ENCODE assay signal across 13 mouse cellular contexts in the genomic region with DNA sequence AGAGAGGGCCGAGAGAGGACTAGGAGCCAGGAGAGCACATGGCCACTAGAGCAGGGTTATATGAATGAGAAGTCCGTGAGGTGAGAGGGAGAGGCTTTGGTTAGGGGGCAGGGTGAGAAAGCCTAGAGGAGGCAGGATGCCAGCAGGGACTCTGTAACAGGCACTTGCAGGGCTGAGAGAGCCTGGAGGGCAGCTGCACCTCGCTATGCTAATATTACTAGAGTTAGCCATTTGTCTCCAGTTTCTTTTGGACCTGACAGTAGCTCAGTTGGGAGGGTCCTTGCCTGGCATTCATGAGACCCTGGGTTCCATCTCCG. TPM values are rescaled to one million over a fixed set of nuclear protein-coding genes. Genes with fewer than 3 reads are reported as not detected.
A peak's percentile ranks its signal among the peaks of the same experiment; 100 is the strongest.
DNase-seq lines count a peak whose midpoint lies in the region; ATAC-seq lines count a peak whose summit lies in the region.
"Had no signal": no experiment of that assay in that cellular context is flagged by ENCODE, and none has a peak within 500 bp of the region (broad histone marks: within the 10 kb centered on the region; RNA-seq: fewer than 3 reads in every experiment).

No protein-coding gene starts in this region.

- ATAC-seq in forebrain, embryonic 15.5 days (replicated peaks) = no peak
- no peak for ATAC-seq in forebrain, embryonic 12.5 days (ENCODE audit: low FRiP score)
- ATAC-seq in lung, embryonic 16.5 days (ENCODE audit: low read depth) = peak; percentile 90

- H3K9me3 ChIP-seq in forebrain, embryonic 15.5 days = no peaks in the 10 kb centered on the region
- H3K9me3 ChIP-seq in forebrain, embryonic 12.5 days = no peaks in the 10 kb centered on the region
- no peaks in the 10 kb centered on the region for H3K9me3 ChIP-seq in lung, embryonic 16.5 days (ENCODE audit: control insufficient read depth, low read length)
- H3K9me3 ChIP-seq: limb, embryonic 13.5 days had no signal

- peak overlapping the region; percentile 79 for H3K27ac ChIP-seq in forebrain, embryonic 15.5 days (replicated peaks)
- no peak overlapping the region for H3K27ac ChIP-seq in forebrain, embryonic 12.5 days
- H3K27ac ChIP-seq in lung, embryonic 16.5 days (ENCODE audit: low read length) = peak overlapping the region; percentile 92
- H3K27ac ChIP-seq: limb, embryonic 13.5 days; macrophage had no signal

- H3K9ac ChIP-seq in forebrain, embryonic 15.5 days (replicated peaks) = no peak overlapping the region
- H3K9ac ChIP-seq in forebrain, embryonic 12.5 days = no peak overlapping the region
- H3K9ac ChIP-seq in lung, embryonic 16.5 days (ENCODE audit: low read length) = peak overlapping the region; percentile 11
- H3K9ac ChIP-seq: limb, embryonic 13.5 days had no signal

- H3K4me1 ChIP-seq in forebrain, embryonic 15.5 days = peaks cover 20% of the 10 kb centered on the region
- H3K4me1 ChIP-seq in forebrain, embryonic 12.5 days = peaks cover 6% of the 10 kb centered on the region; the same call in 1 of the 2 replicates
- peaks cover 3% of the 10 kb centered on the region; the same call in 1 of the 2 replicates for H3K4me1 ChIP-seq in lung, embryonic 16.5 days (replicated peaks; ENCODE audit: control insufficient read depth, insufficient read depth, low read length)

- H3K4me3 ChIP-seq in forebrain, embryonic 15.5 days = no peak overlapping the region
- no peak overlapping the region for H3K4me3 ChIP-seq in forebrain, embryonic 12.5 days (replicated peaks)
- H3K4me3 ChIP-seq in lung, embryonic 16.5 days (ENCODE audit: low read length) = no peak overlapping the region
- H3K4me3 ChIP-seq: limb, embryonic 13.5 days had no signal

- H3K4me2 ChIP-seq in forebrain, embryonic 15.5 days (replicated peaks) = no peak overlapping the region
- no peak overlapping the region for H3K4me2 ChIP-seq in forebrain, embryonic 12.5 days
- H3K4me2 ChIP-seq in lung, embryonic 16.5 days (ENCODE audit: low read depth, low read length) = no peak overlapping the region
- H3K4me2 ChIP-seq: limb, embryonic 13.5 days had no signal

- peak; percentile 26 for DNase-seq in right cerebral cortex, postnatal 14 days
- DNase-seq in right cerebral cortex, postnatal 10 days (ENCODE audit: low spot score in 2 of 2) = no peak
- DNase-seq in neural tube, embryonic 10.5 days (ENCODE audit: extremely low spot score, low spot score) = no peak
- no peak for DNase-seq in heart, adult 9 months (ENCODE audit: low spot score in 2 of 2)
- DNase-seq: adrenal gland, postnatal 10 days; heart, postnatal 36 days; kidney, adult 18-20 months; kidney, postnatal 36 days had no signal

- H3K27me3 ChIP-seq in forebrain, embryonic 15.5 days = no peaks in the 10 kb centered on the region
- H3K27me3 ChIP-seq in forebrain, embryonic 12.5 days = no peaks in the 10 kb centered on the region
- no peaks in the 10 kb centered on the region for H3K27me3 ChIP-seq in lung, embryonic 16.5 days (ENCODE audit: control insufficient read depth, insufficient read depth, low read depth, low read length)
- H3K27me3 ChIP-seq: limb, embryonic 13.5 days had no signal

- WGBS in forebrain, embryonic 15.5 days = 57% methylated on average over 4 of the region's 4 CpGs
- 77% methylated on average over 4 of the region's 4 CpGs for WGBS in forebrain, embryonic 12.5 days
- 32% methylated on average over 4 of the region's 4 CpGs for WGBS in lung, embryonic 16.5 days

- H3K36me3 ChIP-seq in forebrain, embryonic 15.5 days = no peaks in the 10 kb centered on the region
- no peaks in the 10 kb centered on the region for H3K36me3 ChIP-seq in forebrain, embryonic 12.5 days (replicated peaks)
- no peaks in the 10 kb centered on the region for H3K36me3 ChIP-seq in lung, embryonic 16.5 days (ENCODE audit: control insufficient read depth, insufficient read depth, low read length)
- H3K36me3 ChIP-seq: limb, embryonic 13.5 days had no signal

RNA-seq across cellular contexts. Expression of a gene that starts 19.7 kb away (rescaled TPM):
- polyA plus RNA-seq in forebrain, embryonic 15.5 days (2015; fragmentation: Nextera tagmentation; extraction: Ambion mirVana) = not detected in 2 replicates
- polyA plus RNA-seq in forebrain, embryonic 12.5 days (2016; fragmentation: Nextera tagmentation; extraction: Ambion mirVana) = not detected in 2 replicates
- polyA plus RNA-seq in lung, embryonic 16.5 days (2015; fragmentation: Nextera tagmentation; extraction: Ambion mirVana) = 0.10 and 0.55 TPM in 2 replicates
- polyA plus RNA-seq: limb, embryonic 13.5 days had no signal

RNA-seq across cellular contexts. Expression of a gene that starts 29.4 kb away (rescaled TPM):
- polyA plus RNA-seq in forebrain, embryonic 15.5 days (2015; fragmentation: Nextera tagmentation; extraction: Ambion mirVana) = 0.39 and 0.42 TPM in 2 replicates
- polyA plus RNA-seq in forebrain, embryonic 12.5 days (2016; fragmentation: Nextera tagmentation; extraction: Ambion mirVana) = 0.12 and 0.38 TPM in 2 replicates
- 0.50 and 0.83 TPM in 2 replicates for polyA plus RNA-seq in lung, embryonic 16.5 days (2015; fragmentation: Nextera tagmentation; extraction: Ambion mirVana)

RNA-seq across cellular contexts. Expression of a gene that starts 59.6 kb away (rescaled TPM):
- 166 and 173 TPM in 2 replicates for polyA plus RNA-seq in forebrain, embryonic 15.5 days (2015; fragmentation: Nextera tagmentation; extraction: Ambion mirVana)
- polyA plus RNA-seq in forebrain, embryonic 12.5 days (2016; fragmentation: Nextera tagmentation; extraction: Ambion mirVana) = 115 and 126 TPM in 2 replicates
- 66.5 and 71.7 TPM in 2 replicates for polyA plus RNA-seq in lung, embryonic 16.5 days (2015; fragmentation: Nextera tagmentation; extraction: Ambion mirVana)
